Mouse (Mus musculus) kidney, postnatal 14 days (tissue): ENCODE results near the gene Sprtn.
A peak's percentile ranks its signal among the peaks of the same experiment; 100 is the strongest.

Source experiments
- DNase-seq: peaks from one replicate; pipeline ENCODE4 v3.0.0; 2022; ENCODE audit warnings: mixed read lengths

Sprtn gene

GRCm38 (mm10) chr8:124947865-124948732 is 50.4 kb downstream of the Sprtn start:
- DNase-seq = peak; percentile 65

- DNase-seq = no peak
Observed at GRCm38 (mm10) chr8:124948733-124949111, 51.0 kb downstream of the Sprtn start.

- DNase-seq = peak; percentile 92
Observed at GRCm38 (mm10) chr8:124949209-124950068, 51.8 kb downstream of the Sprtn start, which contains the start of gene Egln1. Egln1 (minus strand) TSS chr8:124949324.

GRCm38 (mm10) chr8:124950069-124950456 is 52.4 kb downstream of the Sprtn start:
- DNase-seq = peak; percentile 24

GRCm38 (mm10) chr8:124950865-124951264 is 53.2 kb downstream of the Sprtn start:
- no peak for DNase-seq

- peak; percentile 63 for DNase-seq
Observed at GRCm38 (mm10) chr8:124953188-124953587, 55.5 kb downstream of the Sprtn start.

GRCm38 (mm10) chr8:124954572-124955082 is 56.9 kb downstream of the Sprtn start:
- DNase-seq = no peak
